Mouse (Mus musculus) T-helper 17 cell (primary cell): ENCODE measurements around the gene Nmnat3.

Source experiments
- in situ Hi-C, 2 experiments: fragments of 300-600 bp; cut with MboI, MseI; formaldehyde crosslinking; loops; 1 replicate in 1 of 2; 2 replicates in 1 of 2; pipeline ENCODE4 v1.15.1; 2025; ENCODE audit warnings: high pct_unique_total_duplicates in 2 of 2

Gene Nmnat3

GRCm38 (mm10) chr9:98311316-98311965 is 24.2 kb downstream of the Nmnat3 start:
- in situ Hi-C loops = loop anchor here in 1 of 2 experiments (10.0 kb wide), 1 partner anchor 1187 kb away; no protein-coding TSS in a partner anchor

- in situ Hi-C loops = loop anchor here in 1 of 2 experiments (10.0 kb wide), 1 partner anchor 1188 kb away; no protein-coding TSS in a partner anchor
Measured at GRCm38 (mm10) chr9:98312622-98313374, 25.6 kb downstream of the Nmnat3 start.

GRCm38 (mm10) chr9:98313587-98313986 is 26.4 kb downstream of the Nmnat3 start:
- in situ Hi-C loops = loop anchor here in 1 of 2 experiments (10.0 kb wide), 1 partner anchor 1189 kb away; no protein-coding TSS in a partner anchor

- in situ Hi-C loops = loop anchor here in 1 of 2 experiments (10.0 kb wide), 1 partner anchor 1189 kb away; no protein-coding TSS in a partner anchor
Measured at GRCm38 (mm10) chr9:98314059-98314650, 26.9 kb downstream of the Nmnat3 start.

- in situ Hi-C loops = loop anchor here in 1 of 2 experiments (10.0 kb wide), 1 partner anchor 1193 kb away; no protein-coding TSS in a partner anchor
Measured at GRCm38 (mm10) chr9:98317897-98318296, 30.7 kb downstream of the Nmnat3 start.

GRCm38 (mm10) chr9:98318875-98319274 is 31.6 kb downstream of the Nmnat3 start:
- in situ Hi-C loops = loop anchor here in 1 of 2 experiments (10.0 kb wide), 1 partner anchor 1194 kb away; no protein-coding TSS in a partner anchor

GRCm38 (mm10) chr9:98320785-98321184 is 33.5 kb downstream of the Nmnat3 start:
- in situ Hi-C loops = no loop called here

- in situ Hi-C loops = no loop called here
Measured at GRCm38 (mm10) chr9:98326088-98326487, 38.9 kb downstream of the Nmnat3 start.

- in situ Hi-C loops = no loop called here
Measured at GRCm38 (mm10) chr9:98328415-98329176, 41.4 kb downstream of the Nmnat3 start.

GRCm38 (mm10) chr9:98329274-98330105 is 42.3 kb downstream of the Nmnat3 start:
- in situ Hi-C loops = no loop called here

- in situ Hi-C loops = no loop called here
Measured at GRCm38 (mm10) chr9:98333219-98333754, 46.1 kb downstream of the Nmnat3 start.

- in situ Hi-C loops = no loop called here
Measured at GRCm38 (mm10) chr9:98337881-98338769, 50.9 kb downstream of the Nmnat3 start.

GRCm38 (mm10) chr9:98339971-98340370 is 52.7 kb downstream of the Nmnat3 start:
- in situ Hi-C loops = loop anchor here in 1 of 2 experiments (5.0 kb wide), 1 partner anchor 973 kb away; the partner anchor contains the start of gene Trim42

GRCm38 (mm10) chr9:98340427-98340826 is 53.2 kb downstream of the Nmnat3 start:
- in situ Hi-C loops = loop anchor here in 1 of 2 experiments (5.0 kb wide), 1 partner anchor 973 kb away; the partner anchor contains the start of gene Trim42

GRCm38 (mm10) chr9:98345840-98346239 is 58.6 kb downstream of the Nmnat3 start:
- in situ Hi-C loops = no loop called here

GRCm38 (mm10) chr9:98346240-98346639 is 59.0 kb downstream of the Nmnat3 start:
- in situ Hi-C loops = no loop called here

- in situ Hi-C loops = no loop called here
Measured at GRCm38 (mm10) chr9:98347021-98347420, 59.8 kb downstream of the Nmnat3 start.

- in situ Hi-C loops = no loop called here
Measured at GRCm38 (mm10) chr9:98350318-98351144, 63.3 kb downstream of the Nmnat3 start.
